Mouse (Mus musculus) B cell, adult 67 days (primary cell): ENCODE measurements around the gene Jade2. TPM values are rescaled to one million over a fixed set of nuclear protein-coding genes. Genes with fewer than 3 reads are reported as not detected.

ENCODE experiments used
- total RNA-seq, 2 experiments: library from RNA; stranded (reverse); gene quantifications; 4 replicates each; pipeline ENCODE4 v1.2.4; 2023

The Jade2 gene
- 10 to 100 TPM; 69.9 to 75.1 TPM for total RNA-seq

DNA sequence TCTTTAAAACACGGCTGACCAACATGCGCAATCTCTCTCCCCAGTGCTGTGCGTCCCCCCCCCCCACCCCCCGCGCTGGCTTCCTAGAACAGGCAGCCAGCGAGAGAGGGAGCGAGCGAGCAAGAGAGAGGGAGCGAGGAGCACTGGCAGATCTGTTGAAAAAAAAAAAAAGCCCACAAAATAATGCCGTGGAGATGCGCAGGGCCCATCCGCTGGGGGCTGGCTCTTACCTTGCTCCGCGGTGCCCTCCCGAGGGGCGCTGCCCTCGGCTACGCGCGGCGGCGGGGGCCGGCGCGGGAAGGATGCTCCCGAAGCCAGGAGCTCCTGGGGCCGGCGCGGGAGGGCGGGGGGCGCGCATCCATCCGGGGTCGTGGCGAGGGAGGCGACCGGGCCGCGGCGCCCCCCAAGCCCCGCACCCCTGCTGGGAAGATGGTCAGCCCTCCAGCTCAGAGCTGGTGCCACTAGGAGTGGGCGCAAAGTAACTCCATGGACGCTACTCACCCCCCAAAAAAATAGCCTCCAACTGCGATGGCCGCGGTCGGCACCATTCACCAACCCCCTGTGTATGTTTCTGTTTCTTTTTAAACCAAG, at the start of gene Jade2:
Jade2 (minus strand) TSS at position 573 of the 591 bp plus-strand sequence.

Other genes starting within 250 kb of the Jade2 start
- 10 to 100 TPM; 54.4 to 59.9 TPM for gene Nhp2, start 237.9 kb downstream of the Jade2 start, total RNA-seq
- gene Rmnd5b, start 221.8 kb downstream of the Jade2 start, total RNA-seq: 100 to 1,000 TPM in 1 of 2 experiments, 10 to 100 TPM in 1; 90.1 to 123 TPM
- gene N4bp3, start 206.8 kb downstream of the Jade2 start, total RNA-seq: 10 to 100 TPM; 25.7 to 27.9 TPM
- 1 to 10 TPM; 3.1 to 4.1 TPM for gene D930048N14Rik, start 206.7 kb downstream of the Jade2 start, total RNA-seq
- 10 to 100 TPM in 1 of 2 experiments, 1 to 10 TPM in 1; 8.7 to 10.5 TPM for gene 0610009B22Rik, start 168.8 kb downstream of the Jade2 start, total RNA-seq
- 10 to 100 TPM; 59.1 to 76.4 TPM for gene Sec24a, start 94.0 kb downstream of the Jade2 start, total RNA-seq
- gene Sar1b, start 94.0 kb downstream of the Jade2 start, total RNA-seq: 10 to 100 TPM; 29.3 to 37.8 TPM
- gene Cdkn2aipnl, start 110.0 kb upstream of the Jade2 start, total RNA-seq: 10 to 100 TPM; 53.6 to 54.1 TPM
- gene Ube2b, start 143.1 kb upstream of the Jade2 start, total RNA-seq: 100 to 1,000 TPM; 182 to 188 TPM
- gene Cdkl3, start 146.6 kb upstream of the Jade2 start, total RNA-seq: 1 to 10 TPM; 4.7 to 7.8 TPM
- gene Ppp2ca, start 241.0 kb upstream of the Jade2 start, total RNA-seq: 100 to 1,000 TPM in 1 of 2 experiments, 10 to 100 TPM in 1; 95.7 to 109 TPM